Mouse (Mus musculus) olfactory bulb, adult 2 months (tissue): Measurements from ENCODE around the gene Gm3625.

Source experiments
- CTCF ChIP-seq: fragments of 200-500 bp; IDR thresholded peaks from 2 replicates; pipeline ENCODE4 v1.5.1; 2012; ENCODE audit warnings: low read depth, mild to moderate bottlenecking, low read length, moderate library complexity; ENCODE audit not compliant: insufficient read depth
- POLR2A ChIP-seq: fragments of 200-500 bp; IDR thresholded peaks from 2 replicates; pipeline ENCODE4 v1.6.1; 2012; ENCODE audit warnings: mild to moderate bottlenecking, low read depth, low read length, moderate library complexity; ENCODE audit not compliant: insufficient read depth

DNA sequence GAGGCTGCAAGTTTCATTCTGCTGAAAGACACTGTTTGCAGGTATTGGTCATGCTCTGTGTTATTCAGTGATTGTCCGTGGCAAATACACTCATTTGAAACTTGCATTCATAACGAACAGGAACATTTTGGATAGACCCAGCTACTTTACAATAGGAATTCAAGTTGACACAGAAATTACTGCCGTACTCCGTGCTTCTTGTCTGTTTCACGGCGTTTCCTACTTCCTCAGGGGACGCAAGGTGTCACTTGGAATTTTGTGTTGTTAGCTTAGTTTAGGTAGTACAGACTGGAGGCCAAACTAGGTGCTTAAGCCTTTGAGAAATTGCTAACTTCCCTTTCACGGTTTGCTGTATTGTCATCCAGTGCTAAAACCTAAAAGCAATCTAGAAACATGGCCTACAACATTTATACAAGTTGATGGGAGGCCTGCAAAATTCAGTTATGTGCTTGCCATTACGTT, 1.2 kb upstream of the Gm3625 start:
- no peak for TF ChIP-seq CTCF
- TF ChIP-seq POLR2A = no peak
